Mouse (Mus musculus): ENCODE measurements around the gene Ssna1. TPM values are rescaled to one million over a fixed set of nuclear protein-coding genes. Genes with fewer than 3 reads are reported as not detected.

Gene Ssna1
- 175 and 190 TPM in 2 replicates for polyA plus RNA-seq (2014; fragmentation: Nextera tagmentation; extraction: Ambion mirVana)

- H3K4me1 ChIP-seq (replicated peaks; ENCODE audit: control insufficient read depth, insufficient read depth, low read length) = peaks cover 26% of the 10 kb centered on the region
- peak within 1 kb of the TSS; percentile 95 for H3K9ac ChIP-seq
- DNase-seq (ENCODE audit: low spot score) (peak; percentile 99), ATAC-seq (ENCODE audit: low FRiP score) (peak; percentile 95)
- no peaks in the 10 kb centered on the region for H3K27me3 ChIP-seq (ENCODE audit: control insufficient read depth, insufficient read depth, low read length)
- H3K4me3 ChIP-seq (replicated peaks; ENCODE audit: low read length) = peak within 1 kb of the TSS; percentile 84
- peak within 1 kb of the TSS; percentile 99 for H3K4me2 ChIP-seq (replicated peaks)
- 0% methylated on average over 50 of the region's 55 CpGs for WGBS
- H3K36me3 ChIP-seq (replicated peaks; ENCODE audit: control insufficient read depth, insufficient read depth) = peaks cover 69% of the 10 kb centered on the region
- peak within 1 kb of the TSS; percentile 86 for H3K27ac ChIP-seq
- no peaks in the 10 kb centered on the region for H3K9me3 ChIP-seq (ENCODE audit: control insufficient read depth, low read length)
Observed at GRCm38 (mm10) chr2:25271827-25272511, at the start of gene Ssna1, which contains the start of gene Anapc2. Gene Ssna1, minus strand, starts transcription at chr2:25272438. Gene Anapc2, plus strand, starts transcription at chr2:25272478.

- 0 out of 2 replicates have a peak, but pooled peaks cover 7% of the 10 kb centered on the region for H3K4me1 ChIP-seq (replicated peaks; ENCODE audit: control insufficient read depth, insufficient read depth, low read length)
- H3K36me3 ChIP-seq (replicated peaks; ENCODE audit: control insufficient read depth, insufficient read depth) = 0 out of 2 replicates have a peak, but pooled peaks cover under 1% of the 10 kb centered on the region
- DNase-seq (ENCODE audit: low spot score) (no peak), ATAC-seq (ENCODE audit: low FRiP score) (no peak)
- peaks cover 42% of the 10 kb centered on the region for H3K27me3 ChIP-seq (ENCODE audit: control insufficient read depth, insufficient read depth, low read length)
- no peak overlapping the region for H3K9ac ChIP-seq
- no peak overlapping the region for H3K27ac ChIP-seq
- 36% methylated on average over 2 of the region's 2 CpGs for WGBS
- no peaks in the 10 kb centered on the region for H3K9me3 ChIP-seq (ENCODE audit: control insufficient read depth, low read length)
- no peak overlapping the region for H3K4me3 ChIP-seq (replicated peaks; ENCODE audit: low read length)
- H3K4me2 ChIP-seq (replicated peaks) = no peak overlapping the region
Observed at GRCm38 (mm10) chr2:25320084-25320483, 47.8 kb upstream of the Ssna1 start.

- peak within 1 kb of the TSS; percentile 84 for H3K27ac ChIP-seq
- H3K9me3 ChIP-seq (ENCODE audit: control insufficient read depth, low read length) = no peaks in the 10 kb centered on the region
- H3K9ac ChIP-seq = peak within 1 kb of the TSS; percentile 72
- ATAC-seq (ENCODE audit: low FRiP score) (peak; percentile 91), DNase-seq (ENCODE audit: low spot score) (peak; percentile 93)
- H3K4me1 ChIP-seq (replicated peaks; ENCODE audit: control insufficient read depth, insufficient read depth, low read length) = 0 out of 2 replicates have a peak, but pooled peaks cover 7% of the 10 kb centered on the region
- H3K4me2 ChIP-seq (replicated peaks) = peak within 1 kb of the TSS; percentile 64
- peaks cover 7% of the 10 kb centered on the region for H3K36me3 ChIP-seq (replicated peaks; ENCODE audit: control insufficient read depth, insufficient read depth)
- H3K4me3 ChIP-seq (replicated peaks; ENCODE audit: low read length) = peak within 1 kb of the TSS; percentile 48
- H3K27me3 ChIP-seq (ENCODE audit: control insufficient read depth, insufficient read depth, low read length) = peaks cover 50% of the 10 kb centered on the region
- WGBS = 9% methylated on average over 58 of the region's 58 CpGs
Observed at GRCm38 (mm10) chr2:25318971-25319773, 46.9 kb upstream of the Ssna1 start, which contains the start of gene Grin1. Gene Grin1, minus strand, starts transcription at chr2:25319187.

- 5% methylated on average over 31 of the region's 31 CpGs for WGBS
- Histone ChIP-seq H3K36me3 (replicated peaks; ENCODE audit: control insufficient read depth, insufficient read depth) (peaks cover 11% of the 10 kb centered on the region), H3K27ac (peak overlapping the region; percentile 84), H3K27me3 (ENCODE audit: control insufficient read depth, insufficient read depth, low read length) (peaks cover 59% of the 10 kb centered on the region), H3K4me2 (replicated peaks) (peak overlapping the region; percentile 64), H3K9me3 (ENCODE audit: control insufficient read depth, low read length) (no peaks in the 10 kb centered on the region), H3K4me1 (replicated peaks; ENCODE audit: control insufficient read depth, insufficient read depth, low read length) (0 out of 2 replicates have a peak, but pooled peaks cover 7% of the 10 kb centered on the region), H3K4me3 (replicated peaks; ENCODE audit: low read length) (peak overlapping the region; percentile 48), H3K9ac (peak overlapping the region; percentile 72)
- peak; percentile 48 for DNase-seq (ENCODE audit: low spot score)
- ATAC-seq (ENCODE audit: low FRiP score) = peak; percentile 65
Observed at GRCm38 (mm10) chr2:25318119-25318966, 46.1 kb upstream of the Ssna1 start.

GRCm38 (mm10) chr2:25311491-25311891, 39.3 kb upstream of the Ssna1 start:
- H3K9me3 ChIP-seq (ENCODE audit: control insufficient read depth, low read length) = no peaks in the 10 kb centered on the region
- H3K36me3 ChIP-seq (replicated peaks; ENCODE audit: control insufficient read depth, insufficient read depth) = peaks cover 71% of the 10 kb centered on the region
- DNase-seq (ENCODE audit: low spot score) = no peak

GRCm38 (mm10) chr2:25310969-25311368, 38.7 kb upstream of the Ssna1 start:
- ATAC-seq (ENCODE audit: low FRiP score) (no peak), DNase-seq (ENCODE audit: low spot score) (no peak)
- H3K4me3 ChIP-seq (replicated peaks; ENCODE audit: low read length) = no peak overlapping the region
- peaks cover 71% of the 10 kb centered on the region for H3K36me3 ChIP-seq (replicated peaks; ENCODE audit: control insufficient read depth, insufficient read depth)
- H3K9ac ChIP-seq = no peak overlapping the region
- H3K27me3 ChIP-seq (ENCODE audit: control insufficient read depth, insufficient read depth, low read length) = peaks cover 97% of the 10 kb centered on the region
- H3K4me1 ChIP-seq (replicated peaks; ENCODE audit: control insufficient read depth, insufficient read depth, low read length) = no peaks in the 10 kb centered on the region
- no peak overlapping the region for H3K27ac ChIP-seq
- no peak overlapping the region for H3K4me2 ChIP-seq (replicated peaks)
- 4% methylated on average over 22 of the region's 22 CpGs for WGBS
- no peaks in the 10 kb centered on the region for H3K9me3 ChIP-seq (ENCODE audit: control insufficient read depth, low read length)

More at GRCm38 (mm10) chr2:25311491-25311891, 39.3 kb upstream of the Ssna1 start:
- Histone ChIP-seq H3K27ac (no peak overlapping the region), H3K9ac (no peak overlapping the region), H3K4me1 (replicated peaks; ENCODE audit: control insufficient read depth, insufficient read depth, low read length) (no peaks in the 10 kb centered on the region), H3K4me2 (replicated peaks) (no peak overlapping the region), H3K4me3 (replicated peaks; ENCODE audit: low read length) (no peak overlapping the region), H3K27me3 (ENCODE audit: control insufficient read depth, insufficient read depth, low read length) (peaks cover 92% of the 10 kb centered on the region)
- WGBS = 10% methylated on average over 11 of the region's 11 CpGs
- no peak for ATAC-seq (ENCODE audit: low FRiP score)

- Histone ChIP-seq H3K4me3 (replicated peaks; ENCODE audit: low read length) (no peak overlapping the region), H3K36me3 (replicated peaks; ENCODE audit: control insufficient read depth, insufficient read depth) (peaks cover 71% of the 10 kb centered on the region), H3K9ac (no peak overlapping the region), H3K4me2 (replicated peaks) (no peak overlapping the region), H3K27ac (no peak overlapping the region), H3K27me3 (ENCODE audit: control insufficient read depth, insufficient read depth, low read length) (peaks cover 97% of the 10 kb centered on the region), H3K4me1 (replicated peaks; ENCODE audit: control insufficient read depth, insufficient read depth, low read length) (peaks cover 5% of the 10 kb centered on the region), H3K9me3 (ENCODE audit: control insufficient read depth, low read length) (no peaks in the 10 kb centered on the region)
- DNase-seq (ENCODE audit: low spot score) = no peak
- 57% methylated on average over 10 of the region's 10 CpGs for WGBS
- no peak for ATAC-seq (ENCODE audit: low FRiP score)
Observed at GRCm38 (mm10) chr2:25310180-25310579, 37.9 kb upstream of the Ssna1 start.

GRCm38 (mm10) chr2:25305587-25306359, 33.5 kb upstream of the Ssna1 start:
- H3K27ac ChIP-seq = peak overlapping the region; percentile 11; the same call in 1 of the 2 replicates
- peaks cover 60% of the 10 kb centered on the region for H3K27me3 ChIP-seq (ENCODE audit: control insufficient read depth, insufficient read depth, low read length)
- H3K9me3 ChIP-seq (ENCODE audit: control insufficient read depth, low read length) = no peaks in the 10 kb centered on the region
- DNase-seq (ENCODE audit: low spot score) (no peak), ATAC-seq (ENCODE audit: low FRiP score) (0 out of 2 replicates have a peak, but pooled peaks have one; percentile 7)
- peak overlapping the region; percentile 59 for H3K4me2 ChIP-seq (replicated peaks)
- peak overlapping the region; percentile 34 for H3K4me3 ChIP-seq (replicated peaks; ENCODE audit: low read length)
- peaks cover 51% of the 10 kb centered on the region for H3K36me3 ChIP-seq (replicated peaks; ENCODE audit: control insufficient read depth, insufficient read depth)
- H3K9ac ChIP-seq = peak overlapping the region; percentile 55
- 56% methylated on average over 14 of the region's 14 CpGs for WGBS
- H3K4me1 ChIP-seq (replicated peaks; ENCODE audit: control insufficient read depth, insufficient read depth, low read length) = peaks cover 7% of the 10 kb centered on the region

Measured in hindbrain, embryonic 14.5 days (tissue).